In the genomic region with DNA sequence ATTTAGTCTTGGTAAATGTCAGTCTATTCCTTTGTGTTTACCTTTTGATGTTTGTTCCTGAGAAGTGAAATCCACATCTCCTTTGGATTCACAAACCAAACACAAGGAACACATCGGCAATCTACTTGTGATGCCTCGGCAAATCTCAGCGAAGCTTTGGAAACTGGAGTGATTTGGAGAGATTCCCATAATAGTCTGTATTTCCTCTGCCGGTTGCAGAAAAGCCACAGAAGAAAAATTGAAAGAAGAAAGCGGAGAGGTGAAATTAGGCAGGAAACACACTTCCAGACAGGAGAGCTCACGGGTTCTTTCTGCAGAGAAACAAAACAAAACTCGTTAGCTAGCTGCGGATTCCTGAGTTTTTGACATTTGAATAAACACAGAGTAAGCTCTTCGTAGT, we compare ENCODE assay signal across 10 mouse cellular contexts. TPM values are rescaled to one million over a fixed set of nuclear protein-coding genes. Genes with fewer than 3 reads are reported as not detected.
DNase-seq lines count a peak whose midpoint lies in the region; ATAC-seq and TF ChIP-seq lines count a peak whose summit lies in the region.
"Had no signal": no experiment of that assay in that cellular context is flagged by ENCODE, and none has a peak within 500 bp of the region (broad histone marks: within the 10 kb centered on the region; RNA-seq: fewer than 3 reads in every experiment).

No protein-coding gene starts in this region.

- no peaks in the 10 kb centered on the region for H3K4me1 ChIP-seq in stomach, postnatal 0 days (replicated peaks; ENCODE audit: control insufficient read depth, insufficient read depth)
- no peaks in the 10 kb centered on the region for H3K4me1 ChIP-seq in limb, embryonic 10.5 days

- H3K36me3 ChIP-seq in stomach, postnatal 0 days (ENCODE audit: control insufficient read depth, insufficient read depth, low read length) = no peaks in the 10 kb centered on the region
- H3K36me3 ChIP-seq in limb, embryonic 10.5 days = no peaks in the 10 kb centered on the region

- peak overlapping the region; percentile 31 for H3K4me3 ChIP-seq in stomach, postnatal 0 days (ENCODE audit: low read depth, low read length)
- H3K4me3 ChIP-seq in limb, embryonic 10.5 days = no peak overlapping the region
- H3K4me3 ChIP-seq: erythroblast, embryonic 14.5 days had no signal

- ATAC-seq in stomach, postnatal 0 days (ENCODE audit: low FRiP score, low TSS enrichment) = no peak

- 15% methylated on average over 9 of the region's 9 CpGs for WGBS in stomach, postnatal 0 days
- 86% methylated on average over 9 of the region's 9 CpGs for whole genome bisulfite sequencing in limb, embryonic 10.5 days

- H3K4me2 ChIP-seq in stomach, postnatal 0 days (replicated peaks; ENCODE audit: low read depth) = peak overlapping the region; percentile 38

- peak; percentile 19 for DNase-seq in heart, adult 8-10 months (ENCODE audit: low spot score)
- DNase-seq in heart, postnatal 4 days = no peak
- DNase-seq in right cerebral cortex, adult 2 months (ENCODE audit: low spot score in 2 of 2) = peak; percentile 53 to 67
- no peak for DNase-seq in right cerebral cortex, postnatal 4 days
- DNase-seq in layer of hippocampus, adult 9-10 months (ENCODE audit: low spot score) = peak; percentile 21
- no peak for DNase-seq in stomach, postnatal 0 days (ENCODE audit: low spot score)
- no peak for DNase-seq in thymus, postnatal 4 days
- no peak for DNase-seq in limb, embryonic 10.5 days (ENCODE audit: low spot score)
- DNase-seq: adrenal gland, postnatal 10 days had no signal

- no peak for TF ChIP-seq CTCF in stomach, postnatal 0 days (IDR thresholded peaks at IDR 0.05; ENCODE audit: low read depth)

- H3K27me3 ChIP-seq in stomach, postnatal 0 days (ENCODE audit: control insufficient read depth, insufficient read depth, low read length) = no peaks in the 10 kb centered on the region
- H3K27me3 ChIP-seq in limb, embryonic 10.5 days (ENCODE audit: low read depth, poor library complexity, severe bottlenecking) = no peaks in the 10 kb centered on the region

- peak overlapping the region; percentile 35 for H3K9ac ChIP-seq in stomach, postnatal 0 days (ENCODE audit: low read length)

- no peak overlapping the region; the same call in 1 of the 2 replicates for H3K27ac ChIP-seq in stomach, postnatal 0 days (replicated peaks)
- H3K27ac ChIP-seq in limb, embryonic 10.5 days = no peak overlapping the region

- H3K9me3 ChIP-seq in stomach, postnatal 0 days (ENCODE audit: control insufficient read depth, low read length) = no peaks in the 10 kb centered on the region
- no peaks in the 10 kb centered on the region for H3K9me3 ChIP-seq in limb, embryonic 10.5 days (replicated peaks)

- no peak for TF ChIP-seq EP300 in stomach, postnatal 0 days (optimal IDR thresholded peaks at IDR 0.05)

RNA-seq across cellular contexts. Expression of gene Tmem156, which starts 12.1 kb away (rescaled TPM):
- total RNA-seq in heart, adult 8-10 months (2022) = under 1 TPM in 1 of 4 experiments, not detected in 3; 0.17 TPM
- total RNA-seq in heart, postnatal 4 days (2021) = under 1 TPM; 0.19 to 0.20 TPM
- polyA plus RNA-seq in stomach, postnatal 0 days (2015; fragmentation: Nextera tagmentation; extraction: Ambion mirVana) = 1.1 and 1.6 TPM in 2 replicates
- polyA plus RNA-seq in limb, embryonic 10.5 days (2016; fragmentation: Nextera tagmentation; extraction: Ambion mirVana) = 0.23 TPM in 1 of 2 replicates, not detected in the other
- polyA plus RNA-seq: erythroblast, embryonic 14.5 days had no signal

RNA-seq across cellular contexts. Expression of gene Klhl5, which starts 27.5 kb away (rescaled TPM):
- total RNA-seq in heart, adult 8-10 months (2022) = 10 to 100 TPM; 13.0 to 16.0 (median 13.4) TPM
- 10 to 100 TPM; 21.5 to 22.8 TPM for total RNA-seq in heart, postnatal 4 days (2021)
- polyA plus RNA-seq in stomach, postnatal 0 days (2015; fragmentation: Nextera tagmentation; extraction: Ambion mirVana) = 13.8 and 14.9 TPM in 2 replicates
- 12.7 and 13.0 TPM in 2 replicates for polyA plus RNA-seq in limb, embryonic 10.5 days (2016; fragmentation: Nextera tagmentation; extraction: Ambion mirVana)

Comparison
In these comparisons a context has a peak if more than half of its experiments do, and no peak if none do; other contexts are left out.
1. DNase-seq: peak in heart, adult 8-10 months (single experiment), right cerebral cortex, adult 2 months (2 of 2) and layer of hippocampus, adult 9-10 months (single experiment); none in heart, postnatal 4 days (single experiment), right cerebral cortex, postnatal 4 days (single experiment), stomach, postnatal 0 days (single experiment), thymus, postnatal 4 days (single experiment) and limb, embryonic 10.5 days (single experiment).